13 mouse cellular contexts compared by ENCODE assay signal in genomic region chr19:7138327-7138726, GRCm38 (mm10). TPM values are rescaled to one million over a fixed set of nuclear protein-coding genes. Genes with fewer than 3 reads are reported as not detected.
DNase-seq lines count a peak whose midpoint lies in the region; ATAC-seq and TF ChIP-seq lines count a peak whose summit lies in the region.
"Had no signal": no experiment of that assay in that cellular context is flagged by ENCODE, and none has a peak within 500 bp of the region (broad histone marks: within the 10 kb centered on the region; RNA-seq: fewer than 3 reads in every experiment).

No protein-coding gene starts in this region.

- peaks cover 75% of the 10 kb centered on the region for H3K4me1 ChIP-seq in intestine, embryonic 15.5 days (replicated peaks)
- peaks cover 19% of the 10 kb centered on the region for H3K4me1 ChIP-seq in intestine, postnatal 0 days (replicated peaks; ENCODE audit: control insufficient read depth, insufficient read depth, low read length)
- H3K4me1 ChIP-seq in embryonic facial prominence, embryonic 12.5 days: peaks cover 93% of the 10 kb centered on the region
- peaks cover 100% of the 10 kb centered on the region for H3K4me1 ChIP-seq in forebrain, embryonic 15.5 days
- peaks cover 92% of the 10 kb centered on the region for H3K4me1 ChIP-seq in limb, embryonic 15.5 days

- H3K9ac ChIP-seq in intestine, embryonic 15.5 days: no peak overlapping the region
- no peak overlapping the region for H3K9ac ChIP-seq in intestine, postnatal 0 days (ENCODE audit: low read depth, low read length)
- H3K9ac ChIP-seq in embryonic facial prominence, embryonic 12.5 days: no peak overlapping the region
- H3K9ac ChIP-seq in forebrain, embryonic 15.5 days (replicated peaks): no peak overlapping the region
- no peak overlapping the region for H3K9ac ChIP-seq in limb, embryonic 15.5 days
- H3K9ac ChIP-seq: liver, embryonic 14.5 days had no signal

- no peaks in the 10 kb centered on the region for H3K9me3 ChIP-seq in intestine, embryonic 15.5 days
- no peaks in the 10 kb centered on the region for H3K9me3 ChIP-seq in intestine, postnatal 0 days (ENCODE audit: control insufficient read depth)
- H3K9me3 ChIP-seq in embryonic facial prominence, embryonic 12.5 days: no peaks in the 10 kb centered on the region
- H3K9me3 ChIP-seq in forebrain, embryonic 15.5 days: no peaks in the 10 kb centered on the region
- H3K9me3 ChIP-seq in limb, embryonic 15.5 days: no peaks in the 10 kb centered on the region

- H3K4me2 ChIP-seq in intestine, embryonic 15.5 days (replicated peaks): 0 out of 2 replicates have a peak overlapping the region, but pooled peaks have one; percentile 9
- H3K4me2 ChIP-seq in intestine, postnatal 0 days (replicated peaks; ENCODE audit: low read depth): no peak overlapping the region
- no peak overlapping the region for H3K4me2 ChIP-seq in embryonic facial prominence, embryonic 12.5 days (replicated peaks)
- H3K4me2 ChIP-seq in forebrain, embryonic 15.5 days (replicated peaks): no peak overlapping the region
- peak overlapping the region; percentile 30; the same call in 1 of the 2 replicates for H3K4me2 ChIP-seq in limb, embryonic 15.5 days
- H3K4me2 ChIP-seq: midbrain, embryonic 11.5 days had no signal

- H3K27ac ChIP-seq in intestine, embryonic 15.5 days: no peak overlapping the region
- no peak overlapping the region for H3K27ac ChIP-seq in intestine, postnatal 0 days (ENCODE audit: low read depth, low read length)
- H3K27ac ChIP-seq in embryonic facial prominence, embryonic 12.5 days: peak overlapping the region; percentile 69
- H3K27ac ChIP-seq in forebrain, embryonic 15.5 days (replicated peaks): 0 out of 2 replicates have a peak overlapping the region, but pooled peaks have one; percentile 9
- no peak overlapping the region for H3K27ac ChIP-seq in limb, embryonic 15.5 days
- H3K27ac ChIP-seq: liver, embryonic 14.5 days had no signal

- ATAC-seq in intestine, embryonic 15.5 days: no peak
- no peak for ATAC-seq in intestine, postnatal 0 days
- no peak for ATAC-seq in embryonic facial prominence, embryonic 12.5 days (ENCODE audit: insufficient number of reproducible peaks, insufficient read depth, low FRiP score, low TSS enrichment)
- ATAC-seq in forebrain, embryonic 15.5 days (replicated peaks): no peak
- ATAC-seq in limb, embryonic 15.5 days (ENCODE audit: insufficient number of reproducible peaks, low FRiP score, low TSS enrichment, low read depth): no peak
- ATAC-seq: activated CD4-positive, CD25-positive, alpha-beta regulatory T cell, adult 4 months had no signal

- no peak for DNase-seq in urinary bladder, postnatal 10 days (ENCODE audit: low spot score)
- no peak for DNase-seq in left cerebral cortex, adult 11 months (ENCODE audit: low spot score)
- DNase-seq: cerebellum, adult 18-20 months; heart, postnatal 36 days; retina, postnatal 1 day had no signal

- WGBS in intestine, embryonic 15.5 days: 37% methylated on average over 14 of the region's 14 CpGs
- 42% methylated on average over 14 of the region's 14 CpGs for WGBS in intestine, postnatal 0 days
- 28% methylated on average over 14 of the region's 14 CpGs for WGBS in embryonic facial prominence, embryonic 12.5 days
- WGBS in forebrain, embryonic 15.5 days: 37% methylated on average over 14 of the region's 14 CpGs
- WGBS in limb, embryonic 15.5 days: 9% methylated on average over 14 of the region's 14 CpGs

- no peaks in the 10 kb centered on the region for H3K36me3 ChIP-seq in intestine, embryonic 15.5 days
- no peaks in the 10 kb centered on the region for H3K36me3 ChIP-seq in intestine, postnatal 0 days (ENCODE audit: control insufficient read depth, insufficient read depth)
- H3K36me3 ChIP-seq in embryonic facial prominence, embryonic 12.5 days: no peaks in the 10 kb centered on the region
- no peaks in the 10 kb centered on the region for H3K36me3 ChIP-seq in forebrain, embryonic 15.5 days
- no peaks in the 10 kb centered on the region for H3K36me3 ChIP-seq in limb, embryonic 15.5 days

- H3K27me3 ChIP-seq in intestine, embryonic 15.5 days (replicated peaks): no peaks in the 10 kb centered on the region
- no peaks in the 10 kb centered on the region for H3K27me3 ChIP-seq in intestine, postnatal 0 days (replicated peaks; ENCODE audit: control insufficient read depth, insufficient read depth, low read length)
- H3K27me3 ChIP-seq in embryonic facial prominence, embryonic 12.5 days: peaks cover 11% of the 10 kb centered on the region; the same call in 1 of the 2 replicates
- no peaks in the 10 kb centered on the region for H3K27me3 ChIP-seq in forebrain, embryonic 15.5 days
- H3K27me3 ChIP-seq in limb, embryonic 15.5 days: peaks cover 18% of the 10 kb centered on the region; the same call in 1 of the 2 replicates

- no peak overlapping the region for H3K4me3 ChIP-seq in intestine, embryonic 15.5 days (replicated peaks)
- H3K4me3 ChIP-seq in intestine, postnatal 0 days (ENCODE audit: low read depth, low read length): no peak overlapping the region
- no peak overlapping the region for H3K4me3 ChIP-seq in embryonic facial prominence, embryonic 12.5 days
- H3K4me3 ChIP-seq in forebrain, embryonic 15.5 days: no peak overlapping the region
- H3K4me3 ChIP-seq in limb, embryonic 15.5 days: no peak overlapping the region

- no peak for TF ChIP-seq CTCF in intestine, postnatal 0 days (IDR thresholded peaks at IDR 0.05; ENCODE audit: low read depth)

RNA-seq across cellular contexts. Expression of gene Flrt1, which starts 32.8 kb away (rescaled TPM):
- 1.8 and 2.1 TPM in 2 replicates for polyA plus RNA-seq in intestine, embryonic 15.5 days (2015; fragmentation: Nextera tagmentation; extraction: Ambion mirVana)
- polyA plus RNA-seq in intestine, postnatal 0 days (2015; fragmentation: Nextera tagmentation; extraction: Ambion mirVana): 0.75 and 0.82 TPM in 2 replicates
- polyA plus RNA-seq in embryonic facial prominence, embryonic 12.5 days (2016; fragmentation: Nextera tagmentation; extraction: Ambion mirVana): 6.6 and 6.8 TPM in 2 replicates
- 14.9 and 18.9 TPM in 2 replicates for polyA plus RNA-seq in forebrain, embryonic 15.5 days (2015; fragmentation: Nextera tagmentation; extraction: Ambion mirVana)
- polyA plus RNA-seq in limb, embryonic 15.5 days (2015; fragmentation: Nextera tagmentation; extraction: Ambion mirVana): 5.6 and 5.8 TPM in 2 replicates
- polyA plus RNA-seq: activated CD4-positive, CD25-positive, alpha-beta regulatory T cell, adult 4 months had no signal

Comparison
In these comparisons a context has a peak if more than half of its experiments do, and no peak if none do; other contexts are left out.
1. H3K4me2 ChIP-seq: peak in intestine, embryonic 15.5 days (single experiment) and limb, embryonic 15.5 days (single experiment); none in intestine, postnatal 0 days (single experiment), embryonic facial prominence, embryonic 12.5 days (single experiment) and forebrain, embryonic 15.5 days (single experiment).
2. H3K27ac ChIP-seq: peak in embryonic facial prominence, embryonic 12.5 days (single experiment) and forebrain, embryonic 15.5 days (single experiment); none in intestine, embryonic 15.5 days (single experiment), intestine, postnatal 0 days (single experiment) and limb, embryonic 15.5 days (single experiment).